Mouse (Mus musculus): ENCODE measurements around the gene Fhl2.
"Not testable (repeated sequence)": the region's sequence is repeated elsewhere in the genome, so short reads cannot be mapped to it uniquely, and the experiment has no call there.

Fhl2 gene

GRCm38 (mm10) chr1:43152626-43153025, 44.2 kb downstream of the Fhl2 start:
- no peak for DNase-seq (ENCODE audit: extremely low spot score)

GRCm38 (mm10) chr1:43150225-43150624, 46.6 kb downstream of the Fhl2 start:
- no peak for DNase-seq (ENCODE audit: extremely low spot score)

- no peak for DNase-seq (ENCODE audit: extremely low spot score)
These were observed 49.3 kb downstream of the Fhl2 start for GRCm38 (mm10) chr1:43147474-43147873.

- DNase-seq (ENCODE audit: extremely low spot score): no peak
These were observed 51.4 kb downstream of the Fhl2 start for GRCm38 (mm10) chr1:43145388-43145787.

GRCm38 (mm10) chr1:43144338-43144906, 52.4 kb downstream of the Fhl2 start:
- DNase-seq (ENCODE audit: extremely low spot score): no peak

GRCm38 (mm10) chr1:43143791-43144190, 53.0 kb downstream of the Fhl2 start:
- no peak for DNase-seq (ENCODE audit: extremely low spot score)

GRCm38 (mm10) chr1:43143284-43143683, 53.5 kb downstream of the Fhl2 start:
- no peak for DNase-seq (ENCODE audit: extremely low spot score)

- no peak for DNase-seq (ENCODE audit: extremely low spot score)
These were observed 53.9 kb downstream of the Fhl2 start for GRCm38 (mm10) chr1:43142849-43143248.

- DNase-seq (ENCODE audit: extremely low spot score): no peak
These were observed 55.2 kb downstream of the Fhl2 start for GRCm38 (mm10) chr1:43141555-43141961.

GRCm38 (mm10) chr1:43139587-43140266, 57.1 kb downstream of the Fhl2 start:
- DNase-seq (ENCODE audit: extremely low spot score): peak; percentile 90

- no peak for DNase-seq (ENCODE audit: extremely low spot score)
These were observed 58.4 kb downstream of the Fhl2 start for GRCm38 (mm10) chr1:43138268-43138812.

GRCm38 (mm10) chr1:43137334-43137733, 59.5 kb downstream of the Fhl2 start:
- DNase-seq (ENCODE audit: extremely low spot score): no peak

- not testable (repeated sequence) for DNase-seq (ENCODE audit: extremely low spot score)
These were observed 60.2 kb downstream of the Fhl2 start for GRCm38 (mm10) chr1:43136488-43137029.

GRCm38 (mm10) chr1:43131591-43131990, 65.2 kb downstream of the Fhl2 start:
- no peak for DNase-seq (ENCODE audit: extremely low spot score)

GRCm38 (mm10) chr1:43130219-43130981, 66.4 kb downstream of the Fhl2 start:
- DNase-seq (ENCODE audit: extremely low spot score): no peak

- no peak for DNase-seq (ENCODE audit: extremely low spot score)
These were observed 68.8 kb downstream of the Fhl2 start for GRCm38 (mm10) chr1:43127820-43128610.

GRCm38 (mm10) chr1:43127196-43127595, 69.6 kb downstream of the Fhl2 start:
- no peak for DNase-seq (ENCODE audit: extremely low spot score)

GRCm38 (mm10) chr1:43124726-43125125, 72.1 kb downstream of the Fhl2 start:
- no peak for DNase-seq (ENCODE audit: extremely low spot score)

- no peak for DNase-seq (ENCODE audit: extremely low spot score)
These were observed 74.2 kb downstream of the Fhl2 start for GRCm38 (mm10) chr1:43122616-43123015.

GRCm38 (mm10) chr1:43120950-43121349, 75.8 kb downstream of the Fhl2 start:
- DNase-seq (ENCODE audit: extremely low spot score): no peak

- DNase-seq (ENCODE audit: extremely low spot score): no peak
These were observed 79.3 kb downstream of the Fhl2 start for GRCm38 (mm10) chr1:43117435-43117834.

Measured in embryo, embryonic 9.5 days (tissue).